Mouse (Mus musculus): ENCODE data around the gene Ap3s2.

The Ap3s2 gene
- long read RNA-seq, experiment 1, full-length matches to known transcripts: 32 of 40 reads
- long read RNA-seq, experiment 1, partial matches to known transcripts: 1 of 40 reads
- long read RNA-seq, experiment 1, other reads (novel, unspliced or antisense): 7 of 40 reads
- long read RNA-seq, experiment 2, full-length matches to known transcripts: 26 of 35 reads
- long read RNA-seq, experiment 2, partial matches to known transcripts: 1 of 35 reads
- long read RNA-seq, experiment 2, other reads (novel, unspliced or antisense): 8 of 35 reads

GRCm38 (mm10) chr7:79920344-79920983, at the start of gene Ap3s2:
Ap3s2 (minus strand) TSS chr7:79920649.
- intact Hi-C loops (cut with DNase I): no loop called here

GRCm38 (mm10) chr7:79968326-79968725, 47.9 kb upstream of the Ap3s2 start:
- intact Hi-C loops (cut with DNase I): no loop called here

GRCm38 (mm10) chr7:79961600-79961999, 41.2 kb upstream of the Ap3s2 start:
- intact Hi-C loops (cut with DNase I): no loop called here

- intact Hi-C loops (cut with DNase I): no loop called here
Observed at GRCm38 (mm10) chr7:79956131-79956530, 35.7 kb upstream of the Ap3s2 start.

GRCm38 (mm10) chr7:79954890-79955289, 34.4 kb upstream of the Ap3s2 start:
- intact Hi-C loops (cut with DNase I): no loop called here

- intact Hi-C loops (cut with DNase I): no loop called here
Observed at GRCm38 (mm10) chr7:79951038-79951437, 30.6 kb upstream of the Ap3s2 start.

- intact Hi-C loops (cut with DNase I): no loop called here
Observed at GRCm38 (mm10) chr7:79950236-79950635, 29.8 kb upstream of the Ap3s2 start.

- intact Hi-C loops (cut with DNase I): loop anchor here (10.0 kb wide), 1 partner anchor 149 kb away; no protein-coding TSS in a partner anchor
Observed at GRCm38 (mm10) chr7:79935511-79936205, 15.2 kb upstream of the Ap3s2 start.

- intact Hi-C loops (cut with DNase I): loop anchor here (10.0 kb wide), 1 partner anchor 150 kb away; no protein-coding TSS in a partner anchor
Observed at GRCm38 (mm10) chr7:79934862-79935510, 14.5 kb upstream of the Ap3s2 start, which contains the start of gene Arpin. Arpin (minus strand) TSS chr7:79935359.

- intact Hi-C loops (cut with DNase I): loop anchor here (10.0 kb wide), 1 partner anchor 150 kb away; no protein-coding TSS in a partner anchor
Observed at GRCm38 (mm10) chr7:79934461-79934860, 14.0 kb upstream of the Ap3s2 start.

- intact Hi-C loops (cut with DNase I): no loop called here
Observed at GRCm38 (mm10) chr7:79928516-79929052, 8.1 kb upstream of the Ap3s2 start.

- intact Hi-C loops (cut with DNase I): loop anchor here (1.0 kb wide), 1 partner anchor 115 kb away; no protein-coding TSS in a partner anchor
Observed at GRCm38 (mm10) chr7:79914556-79914955, 5.9 kb downstream of the Ap3s2 start.

- intact Hi-C loops (cut with DNase I): no loop called here
Observed at GRCm38 (mm10) chr7:79907356-79907755, 13.1 kb downstream of the Ap3s2 start.

- intact Hi-C loops (cut with DNase I): no loop called here
Observed at GRCm38 (mm10) chr7:79906914-79907313, 13.5 kb downstream of the Ap3s2 start.

GRCm38 (mm10) chr7:79905193-79905592, 15.3 kb downstream of the Ap3s2 start:
- intact Hi-C loops (cut with DNase I): no loop called here

GRCm38 (mm10) chr7:79903160-79903792, 17.2 kb downstream of the Ap3s2 start:
- intact Hi-C loops (cut with DNase I): no loop called here

GRCm38 (mm10) chr7:79900753-79901152, 19.7 kb downstream of the Ap3s2 start:
- intact Hi-C loops (cut with DNase I): no loop called here

GRCm38 (mm10) chr7:79895225-79895624, 25.2 kb downstream of the Ap3s2 start:
- intact Hi-C loops (cut with DNase I): no loop called here

- intact Hi-C loops (cut with DNase I): no loop called here
Observed at GRCm38 (mm10) chr7:79894790-79895189, 25.7 kb downstream of the Ap3s2 start.

- intact Hi-C loops (cut with DNase I): no loop called here
Observed at GRCm38 (mm10) chr7:79892576-79893428, 27.6 kb downstream of the Ap3s2 start.
